Mouse (Mus musculus): ENCODE measurements around the gene Itpripl2.

GRCm38 (mm10) chr7:118486917-118487316 is 4.9 kb downstream of the Itpripl2 start:
- TF ChIP-seq CTCF (IDR thresholded peaks at IDR 0.05; ENCODE audit: low read depth, low read length) (no peak), GATA2 (IDR thresholded peaks at IDR 0.05; ENCODE audit: borderline replicate concordance, low read depth, low read length) (no peak)

Data from G1E (cell line).